Mouse (Mus musculus): ENCODE results near the gene Dffb. TPM values are rescaled to one million over a fixed set of nuclear protein-coding genes. Genes with fewer than 3 reads are reported as not detected.

Dffb gene
- 23.5 TPM for polyA plus RNA-seq (2017; shearing (Covaris generic))

DNA sequence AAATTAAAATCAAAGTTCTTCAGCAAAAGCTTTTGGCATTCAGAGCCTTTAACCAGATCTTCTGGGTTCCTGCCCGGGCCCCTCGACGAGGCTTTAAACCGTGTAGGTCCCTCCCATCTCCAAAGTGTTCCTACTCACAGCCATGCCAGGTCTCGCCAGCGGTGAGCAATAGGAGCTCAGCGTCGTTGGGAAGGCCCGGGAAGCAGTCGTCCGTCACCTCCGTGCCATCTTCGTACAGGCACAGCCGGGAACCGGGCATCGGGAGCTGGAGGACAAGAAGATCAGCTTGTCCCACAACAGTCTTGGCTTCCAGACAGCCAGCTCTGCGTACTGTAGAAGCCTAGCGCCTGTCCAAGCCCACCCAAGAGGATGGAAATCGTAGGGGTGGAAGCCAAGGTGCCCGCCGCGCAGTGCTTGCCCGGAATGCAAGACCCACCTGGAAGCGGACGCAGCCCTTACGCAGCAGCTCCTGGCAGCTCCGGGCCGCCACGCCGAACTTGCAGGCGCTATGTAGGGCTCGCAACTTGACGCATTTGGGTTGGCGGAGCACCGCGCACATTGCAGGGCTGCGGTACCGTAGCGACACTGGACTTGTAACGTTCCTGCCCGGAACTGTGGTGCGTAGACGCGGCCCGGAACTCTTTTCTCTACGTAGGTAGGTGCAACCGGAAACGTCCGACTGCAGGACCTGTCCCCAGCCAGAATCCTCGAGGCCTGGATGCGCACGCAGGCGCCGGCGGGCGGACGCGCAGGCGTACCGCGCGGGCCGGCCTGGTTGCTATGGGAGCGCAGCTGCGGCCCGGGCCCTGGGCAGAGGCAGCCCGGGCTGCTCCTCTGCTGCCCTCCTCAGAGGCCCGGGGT, at the start of gene Dffb, which contains the start of gene Cep104:
Dffb (minus strand) TSS at position 696 of the 861 bp plus-strand sequence.
Cep104 (plus strand) TSS at position 764 of the 861 bp plus-strand sequence.

DNA sequence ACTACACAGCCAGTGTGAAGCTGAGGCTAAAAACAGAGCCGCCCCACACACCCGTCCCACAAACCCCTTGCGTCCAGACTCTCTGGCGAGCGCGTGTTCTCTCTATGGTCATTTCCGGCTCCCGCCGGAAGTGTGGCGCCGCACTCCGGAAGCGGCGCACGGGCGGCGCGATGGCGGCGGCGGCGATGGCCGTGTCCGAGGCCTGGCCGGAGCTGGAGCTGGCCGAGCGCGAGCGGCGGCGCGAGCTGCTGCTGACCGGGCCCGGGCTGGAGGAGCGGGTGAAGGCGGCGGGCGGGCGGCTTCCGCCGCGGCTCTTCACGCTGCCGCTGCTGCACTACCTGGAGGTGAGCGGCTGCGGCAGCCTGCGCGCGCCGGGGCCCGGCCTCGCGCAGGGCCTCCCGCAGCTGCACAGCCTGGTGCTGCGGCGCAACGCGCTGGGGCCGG, 36.7 kb upstream of the Dffb start, which contains the start of gene Lrrc47:
Lrrc47 (plus strand) TSS at position 86 of the 444 bp plus-strand sequence.

DNA sequence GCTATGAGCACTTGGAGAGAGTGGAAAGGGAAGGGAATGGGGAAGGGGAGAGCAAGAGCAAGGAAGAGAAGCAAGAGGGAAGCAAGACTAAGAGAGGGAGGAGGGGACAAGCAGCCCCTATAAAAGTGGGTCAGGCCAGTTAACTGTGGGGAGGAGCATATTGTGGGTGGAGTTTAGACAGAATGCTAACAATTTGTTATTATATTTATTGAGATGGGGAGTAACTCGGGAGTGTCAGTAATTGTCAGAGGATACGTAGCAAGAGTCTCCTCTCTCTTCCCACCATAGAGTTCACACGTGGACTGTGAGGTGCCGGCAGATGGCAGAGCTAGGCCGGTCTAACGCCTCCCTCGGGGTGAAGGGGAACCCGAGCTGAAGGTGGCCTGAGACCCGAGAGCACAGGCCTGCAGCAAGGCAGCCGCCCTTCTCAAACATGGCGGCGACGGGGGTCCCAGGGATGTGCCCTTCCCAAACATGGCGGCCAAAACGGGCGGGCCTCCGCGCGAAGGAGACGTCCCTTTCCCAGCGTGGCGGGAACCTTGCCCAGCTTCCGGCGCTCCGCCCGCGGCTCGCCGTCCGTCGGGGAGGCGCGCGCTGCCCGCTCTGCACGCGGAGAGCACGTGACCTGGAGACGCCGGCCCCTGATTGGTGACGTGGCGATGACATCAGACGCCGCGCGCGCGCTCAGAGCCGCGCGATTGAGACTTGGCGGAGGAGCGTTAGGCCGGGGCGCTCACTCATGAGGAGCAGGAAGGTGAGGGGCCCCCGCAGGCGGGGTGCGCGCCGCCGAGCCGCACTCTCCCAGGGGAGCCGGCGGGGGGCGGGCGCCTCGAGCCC, 18.1 kb downstream of the Dffb start, which contains the start of gene A430005L14Rik:
A430005L14Rik (plus strand) TSS at position 669 of the 837 bp plus-strand sequence.

Other genes with a start within 250 kb of the Dffb start
- gene A430005L14Rik, start 17.9 kb downstream of the Dffb start, polyA plus RNA-seq (2017; shearing (Covaris generic)): 81.8 TPM
- gene Cep104, start 68 bp upstream of the Dffb start, polyA plus RNA-seq (2017; shearing (Covaris generic)): 8.5 TPM
- gene Lrrc47, start 36.6 kb upstream of the Dffb start, polyA plus RNA-seq (2017; shearing (Covaris generic)): 2.4 TPM
- gene Smim1, start 51.1 kb upstream of the Dffb start, polyA plus RNA-seq (2017; shearing (Covaris generic)): 1.5 TPM
- gene Ccdc27, start 67.6 kb upstream of the Dffb start, polyA plus RNA-seq (2017; shearing (Covaris generic)): not detected
- gene Trp73, start 165.1 kb upstream of the Dffb start, polyA plus RNA-seq (2017; shearing (Covaris generic)): 0.20 TPM
- gene Wrap73, start 167.2 kb upstream of the Dffb start, polyA plus RNA-seq (2017; shearing (Covaris generic)): 39.8 TPM
- 22.9 TPM for gene Tprgl, start 185.5 kb upstream of the Dffb start, polyA plus RNA-seq (2017; shearing (Covaris generic))
- gene Megf6, start 195.6 kb upstream of the Dffb start, polyA plus RNA-seq (2017; shearing (Covaris generic)): not detected

Data from activated CD4-positive, CD25-positive, alpha-beta regulatory T cell, adult 9 weeks (primary cell).